Mouse (Mus musculus): Measurements from ENCODE around the gene Zdhhc9. TPM values are rescaled to one million over a fixed set of nuclear protein-coding genes. Genes with fewer than 3 reads are reported as not detected.

The Zdhhc9 gene
- total and polyA plus RNA-seq, 3 experiments = 3.5 to 13.9 (median 4.5) TPM

DNA sequence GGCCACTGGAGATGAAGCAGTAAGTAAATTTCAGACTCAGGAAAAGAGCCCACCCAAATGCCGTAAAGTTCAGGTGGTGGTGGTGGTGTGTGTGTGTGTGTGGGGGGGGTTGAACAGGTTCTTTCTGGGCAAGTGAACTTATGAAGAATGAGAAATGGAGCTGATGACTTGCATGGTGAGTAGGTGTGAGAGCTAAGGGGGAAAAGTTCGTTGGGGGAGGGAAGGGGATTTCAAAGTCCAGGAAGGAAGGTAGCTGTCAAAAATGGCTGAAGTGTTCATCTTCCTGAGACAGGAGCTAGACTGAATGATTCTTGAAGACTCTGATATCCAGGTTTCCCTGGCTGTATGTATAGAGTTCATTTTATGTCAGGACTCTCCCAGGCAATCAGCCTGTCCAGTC lies 61.5 kb downstream of the Zdhhc9 start:
- Histone ChIP-seq H3K4me2 (ENCODE audit: insufficient read depth, low read depth, poor library complexity, severe bottlenecking) (0 out of 2 replicates have a peak overlapping the region, but pooled peaks have one; percentile 26), H3K27me3 (replicated peaks) (no peaks in the 10 kb centered on the region), H3K4me1 (ENCODE audit: control insufficient read depth in 1 of 2, insufficient read depth in 2 of 2) (peaks cover 23 to 43% of the 10 kb centered on the region in 2 experiments), H3K27ac (ENCODE audit: insufficient read depth, low read depth) (peak overlapping the region; percentile 98), H3K79me2 (replicated peaks; ENCODE audit: control insufficient read depth, extremely low read depth, insufficient read depth, poor library complexity, severe bottlenecking) (peaks cover 46% of the 10 kb centered on the region), H3K9me3 (replicated peaks; ENCODE audit: low read length) (no peaks in the 10 kb centered on the region), H3K4me3 (replicated peaks in 1 of 3; ENCODE audit: low read depth in 2 of 3, low read length in 2 of 3, poor library complexity in 1 of 3) (peak overlapping the region; percentile 66 to 81 (median 79)), H3K36me3 (replicated peaks in 1 of 2; ENCODE audit: control insufficient read depth in 1 of 2, insufficient read depth in 1 of 2, low read length in 1 of 2) (peaks cover 14 to 18% of the 10 kb centered on the region in 2 experiments), H3K9ac (ENCODE audit: insufficient read depth, low read depth) (peak overlapping the region; percentile 99)
- dilution Hi-C loops (cut with MboI; ENCODE audit: extremely low pct_ligation_motif_present, extremely low pct_unique_long_range_greater_than_20kb, low sequenced_read_pairs) = no loop called here
- in situ Hi-C loops (cut with MboI; ENCODE audit: low pct_ligation_motif_present, low pct_unique_long_range_greater_than_20kb, low sequenced_read_pairs) = no loop called here
- no peak for DNase-seq (ENCODE audit: extremely low read depth)
- TF ChIP-seq RCOR1 (conservative IDR thresholded peaks at IDR 0.05; ENCODE audit: low read depth, low read length) = no peak
- TF ChIP-seq CHD1 (IDR thresholded peaks at IDR 0.05; ENCODE audit: low read depth, low read length) = peak; percentile 64; the same call in 1 of the 2 replicates

DNA sequence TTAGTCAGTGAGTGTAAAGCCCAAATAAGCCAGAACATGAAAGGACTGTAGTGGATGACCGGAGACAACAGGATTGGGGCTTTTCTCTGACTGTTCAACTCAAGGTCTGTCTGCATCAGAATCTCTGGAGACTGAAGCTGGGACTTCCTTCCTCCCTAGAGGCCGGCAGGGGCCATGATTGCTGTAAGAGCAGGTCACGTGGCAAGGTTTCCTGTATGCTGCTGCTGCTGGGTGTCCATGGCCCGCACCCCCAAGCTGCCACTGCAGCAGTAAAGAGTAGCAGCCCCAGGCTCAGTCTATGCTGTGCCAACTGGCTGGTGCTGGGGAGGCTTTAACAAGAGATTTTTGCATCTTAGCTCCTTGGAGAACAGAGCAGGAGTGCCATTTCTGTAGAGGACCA lies 62.4 kb downstream of the Zdhhc9 start, which contains the start of gene Sash3:
Gene Sash3, plus strand, starts transcription at position 175 of the 400 bp plus-strand sequence.
- peaks cover 26 to 47% of the 10 kb centered on the region in 2 experiments for H3K4me1 ChIP-seq (ENCODE audit: control insufficient read depth in 1 of 2, insufficient read depth in 2 of 2)
- H3K9ac ChIP-seq (ENCODE audit: insufficient read depth, low read depth) = peak within 1 kb of the TSS; percentile 99
- no peaks in the 10 kb centered on the region for H3K9me3 ChIP-seq (replicated peaks; ENCODE audit: low read length)
- H3K27ac ChIP-seq (ENCODE audit: insufficient read depth, low read depth) = peak within 1 kb of the TSS; percentile 98
- peak within 1 kb of the TSS; percentile 38; the same call in 1 of the 2 replicates for H3K4me2 ChIP-seq (ENCODE audit: insufficient read depth, low read depth, poor library complexity, severe bottlenecking)
- no peaks in the 10 kb centered on the region for H3K27me3 ChIP-seq (replicated peaks)
- peaks cover 14 to 18% of the 10 kb centered on the region in 2 experiments for H3K36me3 ChIP-seq (replicated peaks in 1 of 2; ENCODE audit: control insufficient read depth in 1 of 2, insufficient read depth in 1 of 2, low read length in 1 of 2)
- H3K4me3 ChIP-seq (replicated peaks in 1 of 3; ENCODE audit: low read depth in 2 of 3, low read length in 2 of 3, poor library complexity in 1 of 3) = peak within 1 kb of the TSS; percentile 66 to 81 (median 79)
- in situ Hi-C loops (cut with MboI; ENCODE audit: low pct_ligation_motif_present, low pct_unique_long_range_greater_than_20kb, low sequenced_read_pairs) = no loop called here
- DNase-seq (ENCODE audit: extremely low read depth) = peak; percentile 83
- H3K79me2 ChIP-seq (replicated peaks; ENCODE audit: control insufficient read depth, extremely low read depth, insufficient read depth, poor library complexity, severe bottlenecking) = peaks cover 37% of the 10 kb centered on the region
- dilution Hi-C loops (cut with MboI; ENCODE audit: extremely low pct_ligation_motif_present, extremely low pct_unique_long_range_greater_than_20kb, low sequenced_read_pairs) = no loop called here
- peak; percentile 66 for TF ChIP-seq ETS1 (conservative IDR thresholded peaks at IDR 0.05; ENCODE audit: low read depth, low read length)
- TF ChIP-seq UBTF (IDR thresholded peaks at IDR 0.05; ENCODE audit: low read depth, low read length) = no peak
- peak; percentile 65 for TF ChIP-seq POLR2A (IDR thresholded peaks at IDR 0.05; ENCODE audit: low read depth, low read length)
- no peak for TF ChIP-seq SMC3 (IDR thresholded peaks at IDR 0.05; ENCODE audit: low read depth, low read length)
- TF ChIP-seq MXI1 (IDR thresholded peaks at IDR 0.05; ENCODE audit: low read depth, low read length) = peak; percentile 71; the same call in 1 of the 2 replicates
- 0 out of 2 replicates have a peak, but pooled peaks have one; percentile 65 for TF ChIP-seq KAT2A (IDR thresholded peaks at IDR 0.05; ENCODE audit: insufficient replicate concordance, low read length)
- TF ChIP-seq IRF4 (IDR thresholded peaks at IDR 0.05; ENCODE audit: low read depth, low read length) = peak; percentile 69
- no peak for TF ChIP-seq HCFC1 (IDR thresholded peaks at IDR 0.05; ENCODE audit: low read depth, low read length)
- TF ChIP-seq MAX (IDR thresholded peaks at IDR 0.05; ENCODE audit: low read length) = peak; percentile 87
- 0 out of 2 replicates have a peak, but pooled peaks have one; percentile 25 for TF ChIP-seq MEF2A (IDR thresholded peaks at IDR 0.05; ENCODE audit: borderline replicate concordance, low read depth, low read length)
- TF ChIP-seq GABPA (IDR thresholded peaks at IDR 0.05; ENCODE audit: insufficient replicate concordance, low read depth, low read length) = no peak
- TF ChIP-seq BHLHE40 (IDR thresholded peaks at IDR 0.05; ENCODE audit: low read depth, low read length) = peak; percentile 94
- no peak for TF ChIP-seq NELFE (IDR thresholded peaks at IDR 0.05; ENCODE audit: low read depth, low read length)
- 0 out of 2 replicates have a peak, but pooled peaks have one; percentile 9 for TF ChIP-seq ZMIZ1 (IDR thresholded peaks at IDR 0.05; ENCODE audit: low read depth, low read length)
- no peak for TF ChIP-seq SIN3A (IDR thresholded peaks at IDR 0.05; ENCODE audit: low read length)
- TF ChIP-seq TBP (conservative IDR thresholded peaks at IDR 0.05; ENCODE audit: low read depth, low read length) = peak; percentile 69; the same call in 1 of the 2 replicates
- TF ChIP-seq EP300 (IDR thresholded peaks at IDR 0.05; ENCODE audit: low read length) = peak; percentile 20; the same call in 1 of the 2 replicates
- no peak for TF ChIP-seq RCOR1 (conservative IDR thresholded peaks at IDR 0.05; ENCODE audit: low read depth, low read length)
- TF ChIP-seq CHD2 (IDR thresholded peaks at IDR 0.05; ENCODE audit: low read length) = no peak
- TF ChIP-seq ZNF384 (IDR thresholded peaks at IDR 0.05; ENCODE audit: low read depth, low read length) = no peak
- no peak for TF ChIP-seq POLR2AphosphoS2 (IDR thresholded peaks at IDR 0.05; ENCODE audit: low read depth, low read length)
- no peak for TF ChIP-seq ZKSCAN1 (IDR thresholded peaks at IDR 0.05; ENCODE audit: borderline replicate concordance, low read depth, low read length)
- TF ChIP-seq USF2 (conservative IDR thresholded peaks at IDR 0.05; ENCODE audit: low read depth, low read length) = peak; percentile 78
- TF ChIP-seq ZC3H11A (IDR thresholded peaks at IDR 0.05; ENCODE audit: low read depth, low read length) = no peak
- TF ChIP-seq E2F4 (IDR thresholded peaks at IDR 0.05; ENCODE audit: insufficient replicate concordance, low read depth, low read length) = no peak
- no peak for TF ChIP-seq JUND (conservative IDR thresholded peaks at IDR 0.05; ENCODE audit: low read depth, low read length)
- TF ChIP-seq CTCF (conservative IDR thresholded peaks at IDR 0.05 in 1 of 2, IDR thresholded peaks at IDR 0.05 in 1 of 2; ENCODE audit: low read depth in 2 of 2, low read length in 2 of 2) = no peak
- TF ChIP-seq ELF1 (IDR thresholded peaks at IDR 0.05; ENCODE audit: low read depth, low read length) = peak; percentile 56
- TF ChIP-seq NRF1 (IDR thresholded peaks at IDR 0.05; ENCODE audit: low read depth, low read length) = no peak
- TF ChIP-seq TCF12 (IDR thresholded peaks at IDR 0.05; ENCODE audit: low read depth, low read length) = peak; percentile 68; the same call in 1 of the 2 replicates
- TF ChIP-seq MYC (IDR thresholded peaks at IDR 0.05; ENCODE audit: low read depth, low read length) = peak; percentile 62; the same call in 1 of the 2 replicates
- no peak for TF ChIP-seq JUN (IDR thresholded peaks at IDR 0.05; ENCODE audit: insufficient read depth, low read depth, low read length)

Measured in CH12.LX (cell line).